Mouse (Mus musculus) CD8-positive naive resting alpha-beta T cell, adult 57 days (primary cell): ENCODE data around the gene Csrnp1. TPM values are rescaled to one million over a fixed set of nuclear protein-coding genes. Genes with fewer than 3 reads are reported as not detected.

Experiments used
- total RNA-seq: library from RNA; stranded (reverse); gene quantifications from one replicate; pipeline ENCODE4 v1.2.4, GENCODE M21; 2023

Csrnp1 gene
- 137 TPM for total RNA-seq

DNA sequence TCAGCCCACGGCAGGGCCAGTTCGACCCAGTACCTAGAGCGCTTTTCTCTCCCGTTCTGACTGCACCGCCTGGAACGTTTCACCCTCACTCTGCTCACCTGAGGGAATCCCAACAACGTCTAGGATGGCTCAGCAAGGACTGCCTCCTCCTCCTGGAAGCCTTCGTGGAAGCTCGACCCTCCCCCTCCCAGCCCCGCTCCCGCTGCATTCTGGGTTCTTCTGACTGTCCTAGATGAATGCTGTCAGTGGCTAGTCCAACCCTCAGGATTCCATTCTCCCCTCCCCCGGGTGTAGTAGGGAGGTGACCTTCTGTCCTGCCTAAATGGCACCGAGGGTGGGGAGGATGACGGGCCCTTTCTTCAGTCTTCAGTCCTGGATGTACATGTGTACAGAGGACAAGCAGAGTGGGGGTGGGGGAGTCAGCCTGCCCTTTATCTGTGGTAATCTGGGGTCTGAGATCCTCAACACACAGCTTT, at the start of gene Csrnp1:
Gene Csrnp1 (minus strand): TSS at position 123 of the 476 bp plus-strand sequence.

DNA sequence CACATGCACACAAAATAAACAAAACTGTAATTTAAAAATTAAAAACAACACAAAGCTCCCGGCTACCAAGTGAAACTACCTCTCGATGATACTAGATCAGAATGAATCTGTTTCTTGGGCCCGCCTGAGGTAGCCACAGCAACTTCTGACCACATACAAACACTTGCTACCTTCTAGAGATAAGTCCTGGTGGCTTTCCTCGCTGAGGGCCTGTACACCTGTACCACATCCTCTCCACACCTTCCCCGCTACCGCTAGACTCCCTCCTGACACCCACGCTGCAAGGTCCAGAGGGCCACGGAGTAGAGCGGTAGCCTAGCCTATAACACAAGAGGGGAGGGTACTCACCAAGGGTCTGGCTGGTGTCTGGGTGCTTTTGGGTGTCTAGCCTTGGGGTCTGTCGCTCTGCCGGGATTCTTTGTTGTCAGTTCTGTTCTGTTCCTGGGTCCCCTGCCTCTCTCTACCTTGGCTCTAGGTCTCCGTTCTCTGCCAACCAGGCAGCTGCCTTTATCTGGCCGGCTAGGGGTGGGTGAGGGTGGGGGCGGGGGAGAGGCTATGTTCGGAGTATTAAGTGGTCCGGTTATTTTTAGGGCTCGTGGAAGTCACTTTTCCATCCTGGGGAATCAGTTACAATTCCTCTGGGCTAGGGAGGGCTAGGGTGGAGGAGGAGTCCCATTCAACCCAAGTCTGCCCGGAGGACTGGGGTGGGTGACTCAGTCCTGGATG, 38.8 kb upstream of the Csrnp1 start, which contains the start of gene Xirp1:
Gene Xirp1 (minus strand): TSS at position 513 of the 726 bp plus-strand sequence.

DNA sequence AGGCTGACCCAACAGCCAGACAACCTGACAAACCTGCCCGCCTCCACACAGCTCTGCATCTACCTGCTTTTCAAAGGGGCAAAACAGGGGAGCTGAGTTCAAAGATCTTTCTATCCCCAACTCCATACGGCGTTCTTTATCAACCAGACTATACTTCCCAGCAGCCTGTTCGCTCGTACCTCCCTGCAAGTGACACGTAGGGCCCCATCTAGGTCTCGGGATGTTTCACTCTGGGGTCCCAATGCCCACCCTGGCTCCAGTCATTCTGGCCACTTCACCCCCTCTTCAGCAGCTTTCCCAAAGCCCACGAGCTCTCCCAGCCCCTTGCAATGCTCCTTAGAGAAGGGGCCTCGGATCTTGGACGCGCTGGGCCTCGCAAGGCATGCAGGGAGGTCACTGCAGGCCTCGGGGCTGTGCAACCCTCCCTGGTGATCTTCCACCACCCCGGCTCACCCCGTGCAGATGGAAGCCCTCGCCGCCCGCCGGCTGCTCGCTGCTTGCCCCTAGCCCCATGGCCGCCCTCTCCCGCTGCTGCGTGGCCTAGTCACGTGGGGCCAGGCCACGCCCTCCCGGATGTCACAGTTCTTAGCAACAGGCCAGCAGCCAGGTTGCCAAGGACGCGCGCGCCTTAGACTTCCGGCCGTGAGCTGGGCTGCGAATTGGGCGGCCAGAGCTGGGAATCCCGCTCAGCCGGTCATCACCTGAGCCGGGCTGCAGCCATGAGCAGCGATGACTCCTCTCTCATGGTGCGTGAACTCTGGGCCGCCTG, 47.3 kb downstream of the Csrnp1 start, which contains the start of the genes Gorasp1 and Ttc21a:
Gene Gorasp1 (minus strand): TSS at position 561 of the 769 bp plus-strand sequence.
Gene Ttc21a (plus strand): TSS at position 602 of the 769 bp plus-strand sequence.

Other genes starting within 250 kb of the Csrnp1 start
- gene Scn11a, start 159.2 kb downstream of the Csrnp1 start, total RNA-seq, result not detected
- 79.9 TPM for gene Wdr48, start 89.8 kb downstream of the Csrnp1 start, total RNA-seq
- gene Gorasp1, start 47.1 kb downstream of the Csrnp1 start, total RNA-seq, result 2.1 TPM
- gene Ttc21a, start 47.1 kb downstream of the Csrnp1 start, total RNA-seq, result not detected
- not detected for gene Xirp1, start 38.9 kb upstream of the Csrnp1 start, total RNA-seq
- gene Cx3cr1, start 85.2 kb upstream of the Csrnp1 start, total RNA-seq, result 0.73 TPM
- not detected for gene Ccr8, start 107.5 kb upstream of the Csrnp1 start, total RNA-seq
- gene Slc25a38, start 125.7 kb upstream of the Csrnp1 start, total RNA-seq, result 28.2 TPM
- gene Rpsa, start 143.0 kb upstream of the Csrnp1 start, total RNA-seq, result 3,338 TPM
- not detected for gene Mobp, start 165.0 kb upstream of the Csrnp1 start, total RNA-seq